Mouse (Mus musculus) liver, embryonic 16.5 days (tissue): Measurements from ENCODE around the gene Tmco3. TPM values are rescaled to one million over a fixed set of nuclear protein-coding genes. Genes with fewer than 3 reads are reported as not detected.

ENCODE experiments used
- ATAC-seq: fragments of 200-750 bp; cut with Nextera tagmentation; 2 replicates; pipeline ENCODE4 v1.8.0; 2017; ENCODE audit warnings: low read depth, mild to moderate bottlenecking, moderate number of reproducible peaks, moderate library complexity
- H3K27ac ChIP-seq: fragments of 300-500 bp; sonication (generic); 2 replicates; pipeline ENCODE4 v1.5.1; 2014; ENCODE audit warnings: mild to moderate bottlenecking, low read length
- H3K27me3 ChIP-seq: fragments of 300-500 bp; sonication (generic); 2 replicates; pipeline ENCODE4 v1.6.1; 2014; ENCODE audit warnings: low read depth, low read length, mixed read lengths; ENCODE audit not compliant: control insufficient read depth, insufficient read depth
- H3K36me3 ChIP-seq: fragments of 300-500 bp; sonication (generic); 2 replicates; pipeline ENCODE4 v1.6.1; 2014; ENCODE audit warnings: mild to moderate bottlenecking; ENCODE audit not compliant: control insufficient read depth, insufficient read depth
- H3K4me1 ChIP-seq: fragments of 300-500 bp; sonication (generic); 2 replicates; pipeline ENCODE4 v1.6.1; 2014; ENCODE audit warnings: low read depth, low read length, mixed read lengths; ENCODE audit not compliant: control insufficient read depth
- H3K4me2 ChIP-seq: fragments of 300-500 bp; sonication (generic); 2 replicates; pipeline ENCODE4 v1.6.1; 2014; ENCODE audit warnings: low read depth, low read length, mixed read lengths
- H3K4me3 ChIP-seq: fragments of 300-500 bp; sonication (generic); 2 replicates; pipeline ENCODE4 v1.5.1; 2014; ENCODE audit warnings: low read depth, mild to moderate bottlenecking, low read length
- H3K9ac ChIP-seq: fragments of 300-500 bp; sonication (generic); 2 replicates; pipeline ENCODE4 v1.6.1; 2014; ENCODE audit warnings: low read depth, low read length
- H3K9me3 ChIP-seq: fragments of 300-500 bp; sonication (generic); replicated peaks from 2 replicates; pipeline ENCODE4 v1.6.1; 2016; ENCODE audit warnings: low read length; ENCODE audit not compliant: control insufficient read depth
- WGBS: fragments of 180-500 bp; shearing (Covaris S2); extraction: QIAGEN DNeasy Blood & Tissue Kit; methylation state at CpG from one replicate; pipeline ENCODE4 v1.1.7; 2014; ENCODE audit not compliant: insufficient replicate concordance; 5-methylcytosine and 5-hydroxymethylcytosine counted together
- polyA plus RNA-seq: library from polyadenylated mRNA; unstranded; fragments of >200 nt; fragmentation: Nextera tagmentation; extraction: Ambion mirVana; gene quantifications from 2 replicates; pipeline ENCODE4 v1.2.1, GENCODE M21; 2015

Tmco3 gene
- polyA plus RNA-seq, 1 experiment from 2014 or later = 6.0 TPM

- Histone ChIP-seq H3K36me3 (no peaks in the 10 kb centered on the region; the same call in 1 of the 2 replicates), H3K4me1 (no peaks in the 10 kb centered on the region), H3K27me3 (no peaks in the 10 kb centered on the region), H3K9me3 (no peaks in the 10 kb centered on the region), H3K4me2 (no peak overlapping the region), H3K27ac (no peak overlapping the region), H3K4me3 (no peak overlapping the region), H3K9ac (no peak overlapping the region)
- WGBS = 83% methylated on average over 8 of the region's 8 CpGs
- ATAC-seq = no peak
Measured at GRCm38 (mm10) chr8:13299571-13299970, 11.6 kb downstream of the Tmco3 start.

GRCm38 (mm10) chr8:13301036-13301435, 13.0 kb downstream of the Tmco3 start:
- Histone ChIP-seq H3K4me1 (no peaks in the 10 kb centered on the region), H3K27me3 (no peaks in the 10 kb centered on the region), H3K4me2 (no peak overlapping the region), H3K9me3 (no peaks in the 10 kb centered on the region), H3K36me3 (no peaks in the 10 kb centered on the region; the same call in 1 of the 2 replicates), H3K4me3 (no peak overlapping the region), H3K27ac (no peak overlapping the region), H3K9ac (no peak overlapping the region)
- 79% methylated on average over 7 of the region's 7 CpGs for WGBS
- ATAC-seq = no peak

GRCm38 (mm10) chr8:13305459-13305858, 17.5 kb downstream of the Tmco3 start:
- WGBS = 79% methylated on average over 6 of the region's 6 CpGs
- no peak overlapping the region for H3K4me2 ChIP-seq

GRCm38 (mm10) chr8:13305884-13306283, 17.9 kb downstream of the Tmco3 start:
- no peak overlapping the region for H3K9ac ChIP-seq
- no peak for ATAC-seq
- no peaks in the 10 kb centered on the region for H3K9me3 ChIP-seq
- H3K36me3 ChIP-seq = no peaks in the 10 kb centered on the region; the same call in 1 of the 2 replicates
- H3K4me3 ChIP-seq = no peak overlapping the region
- no peak overlapping the region for H3K4me2 ChIP-seq
- H3K27ac ChIP-seq = no peak overlapping the region
- H3K27me3 ChIP-seq = no peaks in the 10 kb centered on the region
- no peaks in the 10 kb centered on the region for H3K4me1 ChIP-seq
- WGBS = 89% methylated on average over 4 of the region's 4 CpGs

More at GRCm38 (mm10) chr8:13305459-13305858, 17.5 kb downstream of the Tmco3 start:
- Histone ChIP-seq H3K4me3 (no peak overlapping the region), H3K9ac (no peak overlapping the region), H3K27ac (no peak overlapping the region), H3K4me1 (no peaks in the 10 kb centered on the region), H3K36me3 (no peaks in the 10 kb centered on the region; the same call in 1 of the 2 replicates), H3K9me3 (no peaks in the 10 kb centered on the region), H3K27me3 (no peaks in the 10 kb centered on the region)
- ATAC-seq = no peak

GRCm38 (mm10) chr8:13306309-13306909, 18.4 kb downstream of the Tmco3 start:
- Histone ChIP-seq H3K9me3 (no peaks in the 10 kb centered on the region), H3K4me1 (no peaks in the 10 kb centered on the region), H3K4me3 (no peak overlapping the region), H3K27ac (no peak overlapping the region), H3K9ac (no peak overlapping the region), H3K36me3 (no peaks in the 10 kb centered on the region; the same call in 1 of the 2 replicates), H3K4me2 (no peak overlapping the region), H3K27me3 (no peaks in the 10 kb centered on the region)
- ATAC-seq = peak; percentile 16; the same call in 1 of the 2 replicates
- WGBS = 40% methylated on average over 7 of the region's 7 CpGs

- Histone ChIP-seq H3K9ac (no peak overlapping the region), H3K4me2 (no peak overlapping the region), H3K36me3 (no peaks in the 10 kb centered on the region; the same call in 1 of the 2 replicates), H3K9me3 (no peaks in the 10 kb centered on the region), H3K4me1 (no peaks in the 10 kb centered on the region), H3K27ac (no peak overlapping the region), H3K4me3 (no peak overlapping the region), H3K27me3 (no peaks in the 10 kb centered on the region)
- 59% methylated on average over 9 of the region's 9 CpGs for WGBS
- no peak for ATAC-seq
Measured at GRCm38 (mm10) chr8:13306916-13307315, 18.9 kb downstream of the Tmco3 start.

GRCm38 (mm10) chr8:13314922-13315321, 26.9 kb downstream of the Tmco3 start:
- Histone ChIP-seq H3K27ac (no peak overlapping the region), H3K4me3 (no peak overlapping the region), H3K36me3 (no peaks in the 10 kb centered on the region), H3K27me3 (no peaks in the 10 kb centered on the region), H3K4me1 (no peaks in the 10 kb centered on the region), H3K9ac (no peak overlapping the region), H3K4me2 (no peak overlapping the region), H3K9me3 (no peaks in the 10 kb centered on the region)
- no peak for ATAC-seq
- WGBS = 51% methylated on average over 3 of the region's 3 CpGs

GRCm38 (mm10) chr8:13316671-13317070, 28.7 kb downstream of the Tmco3 start:
- no peaks in the 10 kb centered on the region for H3K36me3 ChIP-seq

GRCm38 (mm10) chr8:13326598-13326997, 38.6 kb downstream of the Tmco3 start:
- no peak for ATAC-seq
- WGBS = 23% methylated on average over 5 of the region's 5 CpGs
- Histone ChIP-seq H3K9ac (no peak overlapping the region), H3K4me2 (no peak overlapping the region), H3K36me3 (no peaks in the 10 kb centered on the region), H3K4me3 (no peak overlapping the region), H3K27ac (no peak overlapping the region), H3K27me3 (no peaks in the 10 kb centered on the region), H3K4me1 (no peaks in the 10 kb centered on the region), H3K9me3 (no peaks in the 10 kb centered on the region)

More at GRCm38 (mm10) chr8:13316671-13317070, 28.7 kb downstream of the Tmco3 start:
- Histone ChIP-seq H3K4me3 (no peak overlapping the region), H3K9ac (no peak overlapping the region), H3K4me2 (no peak overlapping the region), H3K9me3 (no peaks in the 10 kb centered on the region), H3K4me1 (no peaks in the 10 kb centered on the region), H3K27me3 (no peaks in the 10 kb centered on the region), H3K27ac (no peak overlapping the region)
- ATAC-seq = no peak
- 79% methylated on average over 10 of the region's 10 CpGs for WGBS
